Comparison of ENCODE assay signal across 29 mouse cellular contexts in the genomic region with DNA sequence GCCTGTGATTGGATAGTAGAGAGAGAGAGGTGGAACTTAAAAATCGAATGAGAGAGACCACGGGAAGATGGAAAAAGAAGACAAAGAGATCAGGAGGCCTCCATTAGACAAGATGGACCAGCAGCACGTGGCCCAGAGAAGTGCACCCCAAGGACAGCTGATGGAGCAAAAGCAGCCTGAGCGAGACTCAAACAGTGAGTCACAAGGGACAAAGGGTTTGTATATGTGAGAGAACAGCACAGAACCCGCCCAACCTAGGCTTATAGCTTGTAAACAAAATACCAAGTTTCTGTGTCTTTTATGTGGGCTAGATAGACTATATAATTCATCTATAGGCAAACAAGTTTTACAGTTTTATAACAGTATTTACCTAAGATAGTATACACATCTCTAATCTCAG. TPM values are rescaled to one million over a fixed set of nuclear protein-coding genes. Genes with fewer than 3 reads are reported as not detected.
DNase-seq lines count a peak whose midpoint lies in the region; ATAC-seq and TF ChIP-seq lines count a peak whose summit lies in the region.
"Had no signal": no experiment of that assay in that cellular context is flagged by ENCODE, and none has a peak within 500 bp of the region (broad histone marks: within the 10 kb centered on the region; RNA-seq: fewer than 3 reads in every experiment).

No protein-coding gene starts in this region.

- no peaks in the 10 kb centered on the region for H3K9me3 ChIP-seq in heart, embryonic 12.5 days (replicated peaks)
- H3K9me3 ChIP-seq in liver, embryonic 13.5 days (replicated peaks): no peaks in the 10 kb centered on the region
- H3K9me3 ChIP-seq in forebrain, embryonic 13.5 days (replicated peaks): no peaks in the 10 kb centered on the region; the same call in 1 of the 2 replicates
- H3K9me3 ChIP-seq: embryonic facial prominence, embryonic 12.5 days; embryonic facial prominence, embryonic 15.5 days; forebrain, embryonic 15.5 days; G1E; heart, embryonic 15.5 days; hindbrain, embryonic 10.5 days had no signal

- 85% methylated on average over 5 of the region's 5 CpGs for WGBS in heart, embryonic 12.5 days
- WGBS in liver, embryonic 13.5 days (ENCODE audit: insufficient replicate concordance): 71% methylated on average over 5 of the region's 5 CpGs
- 82% methylated on average over 5 of the region's 5 CpGs for WGBS in bone marrow, adult 2 months
- WGBS in large intestine, adult 2 months: 44% methylated on average over 5 of the region's 5 CpGs
- WGBS in forebrain, embryonic 13.5 days: 89% methylated on average over 5 of the region's 5 CpGs

- H3K27ac ChIP-seq in heart, embryonic 12.5 days (ENCODE audit: poor library complexity, severe bottlenecking): no peak overlapping the region
- H3K27ac ChIP-seq in liver, embryonic 13.5 days: 0 out of 2 replicates have a peak overlapping the region, but pooled peaks have one; percentile 26
- peak overlapping the region; percentile 62; the same call in 1 of the 2 replicates for H3K27ac ChIP-seq in bone marrow, adult 2 months (ENCODE audit: control insufficient read depth, insufficient read depth, low read depth, low read length, poor library complexity)
- H3K27ac ChIP-seq in forebrain, embryonic 13.5 days: no peak overlapping the region
- H3K27ac ChIP-seq: embryonic facial prominence, embryonic 12.5 days; embryonic facial prominence, embryonic 15.5 days; forebrain, embryonic 15.5 days; heart, adult 2 months; heart, embryonic 15.5 days; hindbrain, embryonic 10.5 days; hindbrain, embryonic 13.5 days had no signal

- TF ChIP-seq CTCF in bone marrow, adult 2 months (IDR thresholded peaks at IDR 0.05; ENCODE audit: control insufficient read depth, insufficient read depth, low read length): no peak

- H3K4me3 ChIP-seq in heart, embryonic 12.5 days: no peak overlapping the region
- no peak overlapping the region for H3K4me3 ChIP-seq in liver, embryonic 13.5 days (replicated peaks)
- no peak overlapping the region for H3K4me3 ChIP-seq in bone marrow, adult 2 months (replicated peaks; ENCODE audit: control insufficient read depth, low read depth, low read length)
- no peak overlapping the region for H3K4me3 ChIP-seq in forebrain, embryonic 13.5 days
- H3K4me3 ChIP-seq: embryonic facial prominence, embryonic 12.5 days; embryonic facial prominence, embryonic 15.5 days; forebrain, embryonic 15.5 days; heart, adult 2 months; heart, embryonic 15.5 days; hindbrain, embryonic 10.5 days; hindbrain, embryonic 13.5 days had no signal

- no peak overlapping the region for H3K4me2 ChIP-seq in heart, embryonic 12.5 days
- no peak overlapping the region for H3K4me2 ChIP-seq in liver, embryonic 13.5 days
- no peak overlapping the region for H3K4me2 ChIP-seq in forebrain, embryonic 13.5 days
- H3K4me2 ChIP-seq: embryonic facial prominence, embryonic 12.5 days; embryonic facial prominence, embryonic 15.5 days; forebrain, embryonic 15.5 days; heart, embryonic 11.5 days; heart, embryonic 15.5 days; hindbrain, embryonic 13.5 days had no signal

- TF ChIP-seq POLR2A in bone marrow, adult 2 months (IDR thresholded peaks at IDR 0.05; ENCODE audit: borderline replicate concordance, control insufficient read depth, low read depth, low read length): no peak

- no peaks in the 10 kb centered on the region for H3K36me3 ChIP-seq in heart, embryonic 12.5 days
- peaks cover 24% of the 10 kb centered on the region for H3K36me3 ChIP-seq in liver, embryonic 13.5 days
- H3K36me3 ChIP-seq in forebrain, embryonic 13.5 days (ENCODE audit: poor library complexity, severe bottlenecking): 0 out of 2 replicates have a peak, but pooled peaks cover 4% of the 10 kb centered on the region
- H3K36me3 ChIP-seq: embryonic facial prominence, embryonic 12.5 days; embryonic facial prominence, embryonic 15.5 days; forebrain, embryonic 15.5 days; heart, embryonic 15.5 days; hindbrain, embryonic 10.5 days had no signal

- peak; percentile 9 for DNase-seq in heart, adult 11 months
- DNase-seq in liver, embryonic 13.5 days: no peak
- no peak for DNase-seq in liver
- DNase-seq in large intestine, adult 2 months (ENCODE audit: low read depth, low spot score): peak; percentile 21
- no peak for DNase-seq in left cerebral cortex, postnatal 25 days (ENCODE audit: low spot score in 2 of 2)
- DNase-seq: adrenal gland, adult 2 months; adrenal gland, postnatal 14 days; B cell, adult 2 months; cerebellum, adult 11 months; cerebellum, adult 2 months; cerebellum, adult 9-11 months; cerebellum, postnatal 25 days; gastrocnemius, postnatal 25 days; heart, adult 2 months; heart, postnatal 10 days; heart, postnatal 36 days had no signal

- ATAC-seq in heart, embryonic 12.5 days (ENCODE audit: insufficient number of reproducible peaks, low FRiP score): no peak
- ATAC-seq in liver, embryonic 13.5 days (ENCODE audit: low read depth): no peak
- no peak for ATAC-seq in forebrain, embryonic 13.5 days
- ATAC-seq: forebrain, embryonic 15.5 days; hindbrain, embryonic 16.5 days had no signal

- intact Hi-C loops in left cerebral cortex, postnatal 25 days (cut with DNase I): no loop called here

- no peak overlapping the region for H3K9ac ChIP-seq in heart, embryonic 12.5 days
- no peak overlapping the region for H3K9ac ChIP-seq in liver, embryonic 13.5 days
- no peak overlapping the region for H3K9ac ChIP-seq in forebrain, embryonic 13.5 days
- H3K9ac ChIP-seq: embryonic facial prominence, embryonic 12.5 days; embryonic facial prominence, embryonic 15.5 days; forebrain, embryonic 15.5 days; heart, embryonic 15.5 days; hindbrain, embryonic 13.5 days had no signal

- no peaks in the 10 kb centered on the region for H3K27me3 ChIP-seq in heart, embryonic 12.5 days (replicated peaks)
- H3K27me3 ChIP-seq in liver, embryonic 13.5 days: no peaks in the 10 kb centered on the region
- no peaks in the 10 kb centered on the region for H3K27me3 ChIP-seq in forebrain, embryonic 13.5 days
- H3K27me3 ChIP-seq: CH12.LX; embryonic facial prominence, embryonic 12.5 days; embryonic facial prominence, embryonic 15.5 days; forebrain, embryonic 15.5 days; heart, embryonic 15.5 days; hindbrain, embryonic 13.5 days had no signal

- H3K4me1 ChIP-seq in heart, embryonic 12.5 days (replicated peaks): no peaks in the 10 kb centered on the region
- peaks cover 61% of the 10 kb centered on the region for H3K4me1 ChIP-seq in liver, embryonic 13.5 days (replicated peaks)
- H3K4me1 ChIP-seq in bone marrow, adult 2 months (ENCODE audit: control insufficient read depth, insufficient read depth, low read length): peaks cover 16% of the 10 kb centered on the region
- peaks cover 6% of the 10 kb centered on the region for H3K4me1 ChIP-seq in forebrain, embryonic 13.5 days
- H3K4me1 ChIP-seq: heart, embryonic 15.5 days had no signal

RNA-seq across cellular contexts. Expression of gene Prkar2b, which starts 50.0 kb away (rescaled TPM):
- polyA plus RNA-seq in heart, embryonic 12.5 days (2016; fragmentation: Nextera tagmentation; extraction: Ambion mirVana): 18.9 and 20.6 TPM in 2 replicates
- 79.3 and 94.6 TPM in 2 replicates for polyA plus RNA-seq in liver, embryonic 13.5 days (2015; fragmentation: Nextera tagmentation; extraction: Ambion mirVana)
- 97.6 and 124 TPM in 2 replicates for polyA plus RNA-seq in bone marrow, adult 2 months (2011; ENCODE audit: insufficient read depth, insufficient read length, low replicate concordance, missing spikeins)
- 1.3 and 1.7 TPM in 2 replicates for polyA plus RNA-seq in large intestine, adult 2 months (2012; rRNA removed)
- polyA plus RNA-seq in forebrain, embryonic 13.5 days (2015; fragmentation: Nextera tagmentation; extraction: Ambion mirVana): 65.4 and 70.5 TPM in 2 replicates
- total RNA-seq in left cerebral cortex, postnatal 25 days (2021): 10 to 100 TPM; 79.6 to 92.9 TPM

Comparison
In these comparisons a context has a peak if more than half of its experiments do, and no peak if none do; other contexts are left out.
1. DNase-seq: peak in heart, adult 11 months (single experiment) and large intestine, adult 2 months (single experiment); none in liver, embryonic 13.5 days (single experiment), liver (single experiment) and left cerebral cortex, postnatal 25 days (0 of 2).
2. H3K27ac ChIP-seq: peak in liver, embryonic 13.5 days (single experiment) and bone marrow, adult 2 months (single experiment); none in heart, embryonic 12.5 days (single experiment) and forebrain, embryonic 13.5 days (single experiment).